Mouse (Mus musculus) forebrain, embryonic 14.5 days (tissue): ENCODE measurements around the gene D2hgdh. TPM values are rescaled to one million over a fixed set of nuclear protein-coding genes. Genes with fewer than 3 reads are reported as not detected.
"Not testable (repeated sequence)": the region's sequence is repeated elsewhere in the genome, so short reads cannot be mapped to it uniquely, and the experiment has no call there.

Experiments
- ATAC-seq: fragments of 200-750 bp; cut with Nextera tagmentation; 2 replicates; pipeline ENCODE4 v1.8.0; 2017; ENCODE audit warnings: mild to moderate bottlenecking, moderate library complexity
- DNase-seq: peaks from one replicate; pipeline ENCODE4 v3.0.0-alpha.2; 2015; ENCODE audit warnings: low spot score
- H3K27ac ChIP-seq: fragments of 300-500 bp; sonication (generic); 2 replicates; pipeline ENCODE4 v1.5.1; 2014; ENCODE audit warnings: low read depth, mild to moderate bottlenecking, control low read depth, low read length, moderate library complexity
- H3K27me3 ChIP-seq: fragments of 300-500 bp; sonication (generic); replicated peaks from 2 replicates; pipeline ENCODE4 v1.6.1; 2014; ENCODE audit warnings: low read length, control low read depth, mixed read lengths; ENCODE audit not compliant: control insufficient read depth, insufficient read depth
- H3K36me3 ChIP-seq: fragments of 300-500 bp; sonication (generic); 2 replicates; pipeline ENCODE4 v1.6.1; 2014; ENCODE audit warnings: low read length, control low read depth; ENCODE audit not compliant: control insufficient read depth, insufficient read depth
- H3K4me1 ChIP-seq: fragments of 300-500 bp; sonication (generic); 2 replicates; pipeline ENCODE4 v1.6.1; 2014; ENCODE audit warnings: antibody characterized with exemption, low read length, control low read depth; ENCODE audit not compliant: control insufficient read depth, insufficient read depth
- H3K4me2 ChIP-seq: fragments of 300-500 bp; sonication (generic); 2 replicates; pipeline ENCODE4 v1.6.1; 2014; ENCODE audit warnings: mild to moderate bottlenecking, control low read depth, low read length
- H3K4me3 ChIP-seq: fragments of 300-500 bp; sonication (generic); 2 replicates; pipeline ENCODE4 v1.5.1; 2014; ENCODE audit warnings: low read depth, low read length, control low read depth
- H3K9ac ChIP-seq: fragments of 300-500 bp; sonication (generic); 2 replicates; pipeline ENCODE4 v1.6.1; 2014; ENCODE audit warnings: mild to moderate bottlenecking, low read length, control low read depth, moderate library complexity
- H3K9me3 ChIP-seq: fragments of 300-500 bp; sonication (generic); replicated peaks from 2 replicates; pipeline ENCODE4 v1.6.1; 2016; ENCODE audit warnings: low read length, control low read depth, mixed read lengths; ENCODE audit not compliant: control insufficient read depth
- WGBS: fragments of 180-500 bp; shearing (Covaris S2); extraction: QIAGEN DNeasy Blood & Tissue Kit; methylation state at CpG from one replicate; pipeline ENCODE4 v1.1.7; 2014; 5-methylcytosine and 5-hydroxymethylcytosine counted together
- polyA plus RNA-seq: library from polyadenylated mRNA; unstranded; fragments of >200 nt; fragmentation: Nextera tagmentation; extraction: Ambion mirVana; gene quantifications from 2 replicates; pipeline ENCODE4 v1.2.1, GENCODE M21; 2014

Gene D2hgdh
- polyA plus RNA-seq, 1 experiment from 2014 or later = 11.0 TPM

GRCm38 (mm10) chr1:93823796-93824495 is 763 bp upstream of the D2hgdh start:
- peaks cover 6% of the 10 kb centered on the region for H3K4me1 ChIP-seq
- no peak for ATAC-seq
- peaks cover 24% of the 10 kb centered on the region for H3K36me3 ChIP-seq
- peak overlapping the region; percentile 91 for H3K4me2 ChIP-seq
- 78% methylated on average over 3 of the region's 3 CpGs for WGBS
- no peaks in the 10 kb centered on the region for H3K27me3 ChIP-seq
- no peak overlapping the region for H3K9ac ChIP-seq
- no peak for DNase-seq
- H3K27ac ChIP-seq = no peak overlapping the region
- no peak overlapping the region for H3K4me3 ChIP-seq
- H3K9me3 ChIP-seq = no peaks in the 10 kb centered on the region

DNA sequence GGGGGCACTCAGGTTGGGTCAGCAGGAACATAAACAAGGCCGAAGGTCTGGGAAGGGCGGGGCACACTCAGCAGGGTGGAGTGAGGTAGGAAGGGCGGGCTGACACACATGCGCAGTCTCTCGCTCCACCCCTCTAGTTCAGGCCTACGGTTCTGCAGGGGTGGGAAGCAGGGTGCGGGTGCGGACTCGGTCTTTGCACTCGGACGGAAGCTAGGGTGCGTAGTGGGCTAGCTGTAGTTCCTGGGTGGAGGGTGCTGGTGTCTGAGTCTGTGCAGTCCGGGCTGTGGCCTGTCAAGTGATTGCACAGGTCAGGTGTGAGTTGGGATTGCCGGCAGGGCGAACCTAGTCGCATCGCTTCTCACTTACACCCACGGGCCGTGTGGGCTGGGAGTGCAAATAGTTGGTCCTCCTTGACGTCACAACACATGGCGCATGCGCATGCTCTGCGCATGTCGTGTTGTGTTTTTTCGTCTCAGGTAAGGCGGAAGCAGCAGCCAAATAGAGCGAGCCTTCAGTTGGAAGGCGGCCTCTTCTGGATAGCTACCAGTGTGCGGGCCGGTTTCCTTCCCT is 481 bp downstream of the D2hgdh start:
- Histone ChIP-seq H3K9ac (peak overlapping the region; percentile 64), H3K4me3 (peak overlapping the region; percentile 42), H3K27me3 (no peaks in the 10 kb centered on the region), H3K9me3 (no peaks in the 10 kb centered on the region), H3K27ac (peak overlapping the region; percentile 92), H3K4me1 (peaks cover 6% of the 10 kb centered on the region), H3K36me3 (peaks cover 12% of the 10 kb centered on the region; the same call in 1 of the 2 replicates), H3K4me2 (peak overlapping the region; percentile 91)
- DNase-seq (peak; percentile 98), ATAC-seq (peak; percentile 97)
- under 1% methylated on average over 30 of the region's 30 CpGs for WGBS

- Histone ChIP-seq H3K27ac (peak overlapping the region; percentile 92), H3K27me3 (no peaks in the 10 kb centered on the region), H3K4me2 (peak overlapping the region; percentile 91), H3K9me3 (no peaks in the 10 kb centered on the region), H3K4me3 (peak overlapping the region; percentile 42), H3K36me3 (peaks cover 6% of the 10 kb centered on the region; the same call in 1 of the 2 replicates), H3K9ac (peak overlapping the region; percentile 64), H3K4me1 (peaks cover 6% of the 10 kb centered on the region)
- ATAC-seq (peak; percentile 38), DNase-seq (peak; percentile 19)
- WGBS = 45% methylated on average over 27 of the region's 27 CpGs
Observed at GRCm38 (mm10) chr1:93825771-93826539, 1.2 kb downstream of the D2hgdh start.

DNA sequence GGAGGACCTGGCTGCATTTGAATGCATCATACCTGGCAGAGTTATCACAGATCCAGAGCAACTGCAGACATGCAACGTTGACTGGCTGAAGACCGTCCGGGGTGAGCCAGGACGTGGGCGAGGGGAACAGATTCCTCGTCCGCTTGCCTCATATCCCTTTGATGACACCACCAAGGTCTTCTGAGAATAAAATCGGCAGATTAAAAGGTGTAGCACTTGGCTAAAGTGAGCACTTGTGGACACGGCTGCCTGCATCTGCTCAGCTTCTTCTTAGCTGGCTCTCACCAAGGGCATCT is 1.8 kb downstream of the D2hgdh start:
- Histone ChIP-seq H3K27ac (no peak overlapping the region), H3K36me3 (peaks cover under 1% of the 10 kb centered on the region; the same call in 1 of the 2 replicates), H3K27me3 (no peaks in the 10 kb centered on the region), H3K9ac (no peak overlapping the region), H3K4me2 (no peak overlapping the region), H3K4me3 (no peak overlapping the region), H3K4me1 (peaks cover 6% of the 10 kb centered on the region), H3K9me3 (no peaks in the 10 kb centered on the region)
- ATAC-seq = no peak
- WGBS = 95% methylated on average over 9 of the region's 9 CpGs
- DNase-seq = no peak

GRCm38 (mm10) chr1:93832754-93833360 is 8.1 kb downstream of the D2hgdh start:
- WGBS = 74% methylated on average over 2 of the region's 4 CpGs
- H3K9ac ChIP-seq, H3K4me3 ChIP-seq, H3K9me3 ChIP-seq, H3K4me1 ChIP-seq, H3K27me3 ChIP-seq, H3K27ac ChIP-seq, H3K4me2 ChIP-seq, H3K36me3 ChIP-seq, DNase-seq: not testable (repeated sequence)
- ATAC-seq = peak; percentile 40; the same call in 1 of the 2 replicates

DNA sequence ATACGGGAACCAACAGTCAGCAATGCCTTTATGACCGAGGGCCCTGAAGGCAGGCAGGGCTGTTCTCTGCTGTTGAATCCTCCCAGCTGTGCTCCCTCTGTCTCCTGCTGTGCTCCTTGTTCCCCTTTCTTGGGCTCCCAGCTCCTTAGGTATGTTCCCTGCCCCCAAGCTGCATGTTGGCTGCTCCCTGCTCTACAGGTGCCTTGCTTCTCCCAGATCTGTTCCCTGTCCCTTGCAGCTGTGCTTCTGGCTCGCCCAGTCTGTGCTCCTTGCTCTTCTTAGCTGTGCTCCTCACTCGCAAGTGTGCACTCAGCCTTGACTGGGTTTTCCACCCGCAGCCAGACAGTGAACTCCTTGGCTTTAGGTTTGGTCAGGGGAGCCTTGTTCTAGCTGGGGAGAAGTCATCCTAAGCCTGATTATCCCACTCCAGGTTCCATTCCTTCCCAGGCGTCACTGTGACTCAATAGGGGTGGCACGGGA is 10.0 kb downstream of the D2hgdh start:
- WGBS = 87% methylated on average over 7 of the region's 7 CpGs
- Histone ChIP-seq H3K4me1 (no peaks in the 10 kb centered on the region), H3K9me3 (no peaks in the 10 kb centered on the region), H3K27me3 (no peaks in the 10 kb centered on the region), H3K9ac (no peak overlapping the region), H3K4me2 (no peak overlapping the region), H3K4me3 (no peak overlapping the region), H3K27ac (no peak overlapping the region), H3K36me3 (peaks cover 9% of the 10 kb centered on the region; the same call in 1 of the 2 replicates)
- no peak for ATAC-seq
- no peak for DNase-seq

- no peaks in the 10 kb centered on the region for H3K27me3 ChIP-seq
- no peak overlapping the region for H3K4me2 ChIP-seq
- peaks cover 9% of the 10 kb centered on the region; the same call in 1 of the 2 replicates for H3K36me3 ChIP-seq
- no peak overlapping the region for H3K4me3 ChIP-seq
- H3K27ac ChIP-seq = no peak overlapping the region
- H3K9me3 ChIP-seq = no peaks in the 10 kb centered on the region
- H3K9ac ChIP-seq = no peak overlapping the region
- 96% methylated on average over 4 of the region's 4 CpGs for WGBS
- no peaks in the 10 kb centered on the region for H3K4me1 ChIP-seq
- ATAC-seq (no peak), DNase-seq (no peak)
Observed at GRCm38 (mm10) chr1:93835211-93835610, 10.5 kb downstream of the D2hgdh start.

DNA sequence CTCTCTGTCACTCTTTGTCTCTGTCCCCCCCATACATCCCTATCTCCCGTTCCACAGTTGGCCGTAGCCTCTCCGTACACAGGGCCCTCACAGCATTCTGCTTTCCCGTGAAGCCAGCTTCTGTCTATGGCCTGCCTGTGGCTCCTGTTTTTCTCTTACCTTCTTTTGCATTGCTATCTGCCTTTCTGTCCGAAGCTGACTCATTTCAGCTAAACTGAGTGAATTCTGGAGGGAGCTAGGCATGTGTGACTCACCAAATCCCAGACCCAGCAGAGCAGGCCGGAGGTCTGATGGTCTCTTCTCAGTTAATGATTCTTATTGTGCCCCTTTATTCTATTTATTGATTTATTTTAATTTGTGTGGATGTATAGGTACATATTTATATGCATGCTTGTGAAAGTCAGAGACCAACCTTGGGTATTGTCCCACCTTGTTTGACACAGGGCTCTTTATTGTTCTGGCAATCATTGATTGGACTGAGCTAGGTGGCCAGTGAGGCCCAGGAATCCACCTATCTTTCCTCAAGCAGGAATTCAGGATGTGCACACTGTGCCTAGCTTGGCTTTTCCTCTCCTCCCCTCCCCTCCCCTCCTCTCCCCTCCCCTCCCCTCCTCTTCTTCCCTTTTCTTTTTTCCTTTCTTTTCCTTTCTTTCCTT is 11.3 kb downstream of the D2hgdh start:
- no peak overlapping the region for H3K4me3 ChIP-seq
- no peaks in the 10 kb centered on the region for H3K9me3 ChIP-seq
- no peak overlapping the region for H3K27ac ChIP-seq
- H3K4me1 ChIP-seq = no peaks in the 10 kb centered on the region
- DNase-seq (no peak), ATAC-seq (no peak)
- H3K27me3 ChIP-seq = no peaks in the 10 kb centered on the region
- H3K4me2 ChIP-seq = no peak overlapping the region
- WGBS = 90% methylated on average over 6 of the region's 6 CpGs
- peaks cover 9% of the 10 kb centered on the region; the same call in 1 of the 2 replicates for H3K36me3 ChIP-seq
- no peak overlapping the region for H3K9ac ChIP-seq
